Mouse (Mus musculus) retina, adult 2 months (tissue): ENCODE measurements around the gene Cst12.
A peak's percentile ranks its signal among the peaks of the same experiment; 100 is the strongest.
"Not testable (repeated sequence)": the region's sequence is repeated elsewhere in the genome, so short reads cannot be mapped to it uniquely, and the experiment has no call there.

Experiments
- DNase-seq: peaks from one replicate; pipeline ENCODE4 v3.0.0-alpha.2; 2012; ENCODE audit warnings: low read depth, low spot score

The Cst12 gene

GRCm38 (mm10) chr2:148789142-148789541 is at the start of gene Cst12:
Gene Cst12, plus strand, starts transcription at chr2:148789361.
- no peak for DNase-seq

- no peak for DNase-seq
These were observed 46.2 kb upstream of the Cst12 start for GRCm38 (mm10) chr2:148743001-148743400.

GRCm38 (mm10) chr2:148743846-148744407 is 45.2 kb upstream of the Cst12 start:
- no peak for DNase-seq

- no peak for DNase-seq
These were observed 39.1 kb upstream of the Cst12 start, which contains the start of gene Cstl1 for GRCm38 (mm10) chr2:148750058-148750457. Gene Cstl1, plus strand, starts transcription at chr2:148750358.

- DNase-seq, result peak; percentile 68
These were observed 37.0 kb upstream of the Cst12 start for GRCm38 (mm10) chr2:148751893-148752813.

- DNase-seq, result no peak
These were observed 34.8 kb upstream of the Cst12 start for GRCm38 (mm10) chr2:148754310-148754846.

- no peak for DNase-seq
These were observed 25.3 kb upstream of the Cst12 start for GRCm38 (mm10) chr2:148763648-148764388.

- DNase-seq, result not testable (repeated sequence)
These were observed 17.8 kb upstream of the Cst12 start, which contains the start of gene Cst11 for GRCm38 (mm10) chr2:148771397-148771796. Gene Cst11, minus strand, starts transcription at chr2:148771497.

GRCm38 (mm10) chr2:148781709-148782108 is 7.5 kb upstream of the Cst12 start, which contains the start of gene 8030411F24Rik:
Gene 8030411F24Rik, plus strand, starts transcription at chr2:148782009.
- DNase-seq, result no peak

GRCm38 (mm10) chr2:148798485-148798884 is 9.3 kb downstream of the Cst12 start, which contains the start of gene Cst8:
Gene Cst8, plus strand, starts transcription at chr2:148798785.
- DNase-seq, result no peak

GRCm38 (mm10) chr2:148801491-148801921 is 12.3 kb downstream of the Cst12 start:
- no peak for DNase-seq

GRCm38 (mm10) chr2:148806696-148807095 is 17.5 kb downstream of the Cst12 start:
- no peak for DNase-seq

- no peak for DNase-seq
These were observed 30.7 kb downstream of the Cst12 start, which contains the start of gene Cst13 for GRCm38 (mm10) chr2:148819909-148820308. Gene Cst13, plus strand, starts transcription at chr2:148820081.

- DNase-seq, result no peak
These were observed 36.8 kb downstream of the Cst12 start for GRCm38 (mm10) chr2:148825986-148826385.

- no peak for DNase-seq
These were observed 45.8 kb downstream of the Cst12 start, which contains the start of gene Cst9 for GRCm38 (mm10) chr2:148834912-148835311. Gene Cst9, plus strand, starts transcription at chr2:148835147.

- no peak for DNase-seq
These were observed 49.1 kb downstream of the Cst12 start for GRCm38 (mm10) chr2:148838075-148838777.

- no peak for DNase-seq
These were observed 50.1 kb downstream of the Cst12 start for GRCm38 (mm10) chr2:148839224-148839623.
